Mouse (Mus musculus) induced T-regulatory cell, adult 2 months (primary cell): ENCODE data around the gene Gcdh.

ENCODE experiments used
- DNase-seq: peaks from one replicate; pipeline ENCODE4 v3.0.0-alpha.2; 2012; ENCODE audit warnings: low read depth

Gene Gcdh

DNA sequence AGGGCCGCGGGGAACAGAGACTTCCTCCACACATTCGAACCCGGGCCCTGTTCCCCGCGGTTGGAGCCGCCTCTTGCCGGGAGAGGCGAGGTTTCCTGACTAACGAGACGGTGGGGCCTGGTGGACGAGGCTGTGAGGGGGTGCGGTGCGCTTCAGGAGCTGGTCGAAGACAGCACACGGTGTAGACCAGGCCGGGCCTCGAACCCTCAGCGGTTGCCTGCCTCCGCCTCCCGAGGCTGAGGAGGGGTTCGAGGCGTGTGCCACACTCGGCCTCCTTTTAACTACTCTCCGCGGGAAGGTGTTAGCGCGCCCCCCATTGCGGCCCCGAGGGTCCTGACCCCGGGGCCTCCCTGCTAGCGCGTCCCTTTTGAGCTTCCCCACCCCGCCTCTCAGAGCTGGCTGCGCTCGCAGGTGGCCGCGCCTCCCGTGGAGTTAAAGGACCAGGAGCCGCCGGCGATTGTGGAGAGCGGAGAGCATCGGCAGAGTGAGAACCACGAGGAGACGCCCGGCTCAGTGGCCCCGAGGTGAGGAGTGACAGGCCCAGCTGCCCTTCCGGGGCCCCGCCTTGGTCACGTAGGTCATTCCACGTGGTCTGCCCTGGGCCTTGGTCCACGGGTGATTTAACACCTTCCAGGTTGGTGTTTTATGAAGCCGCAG lies 21.3 kb downstream of the Gcdh start:
- DNase-seq: peak; percentile 62

DNA sequence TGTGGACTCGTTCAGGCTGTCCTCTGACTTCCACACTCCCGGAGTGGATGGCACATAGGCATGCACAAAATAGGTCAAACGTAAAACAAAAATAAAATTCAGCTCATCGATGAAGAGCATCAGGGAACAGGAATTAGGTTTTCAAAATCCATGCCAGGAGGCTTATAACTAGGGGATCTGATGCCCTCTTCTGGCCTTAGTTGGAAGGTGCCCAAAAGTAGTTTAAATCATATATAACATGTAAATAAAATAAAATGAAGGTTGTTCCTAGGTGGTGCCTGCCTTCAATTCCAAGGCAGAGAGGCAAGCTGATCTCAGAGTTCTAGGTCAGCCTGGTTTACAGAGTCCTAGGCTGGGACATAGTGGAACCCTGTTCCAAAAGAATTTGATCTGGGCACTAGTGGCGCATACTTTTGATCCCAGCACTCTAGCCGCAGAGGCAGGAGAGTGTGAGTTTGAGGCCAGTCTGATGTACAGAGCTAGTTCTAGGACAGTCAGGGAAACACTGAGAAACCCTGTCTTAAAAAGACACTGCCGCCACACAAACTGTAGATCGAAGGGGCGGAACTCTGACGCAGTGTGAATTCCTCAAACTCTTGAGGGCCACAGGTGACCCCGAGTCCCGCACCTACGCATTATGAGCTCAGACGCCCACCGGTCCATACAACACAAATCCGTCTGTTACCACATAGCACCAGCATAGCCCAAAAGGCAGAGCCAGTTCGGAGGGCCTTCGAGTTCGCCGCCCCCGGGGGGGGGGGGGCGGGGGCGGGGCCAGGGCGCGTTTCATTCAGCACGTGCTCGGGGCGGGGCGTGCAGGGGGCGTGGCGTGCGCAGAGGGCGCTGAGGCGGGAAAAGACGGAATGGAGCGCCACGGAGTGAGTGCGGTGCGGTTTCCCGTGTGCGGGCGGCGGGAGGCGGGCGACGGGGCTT lies 22.1 kb downstream of the Gcdh start, which contains the start of gene Syce2:
Gene Syce2 (plus strand): TSS at position 736 of the 933 bp plus-strand sequence.
- DNase-seq: peak; percentile 92

DNA sequence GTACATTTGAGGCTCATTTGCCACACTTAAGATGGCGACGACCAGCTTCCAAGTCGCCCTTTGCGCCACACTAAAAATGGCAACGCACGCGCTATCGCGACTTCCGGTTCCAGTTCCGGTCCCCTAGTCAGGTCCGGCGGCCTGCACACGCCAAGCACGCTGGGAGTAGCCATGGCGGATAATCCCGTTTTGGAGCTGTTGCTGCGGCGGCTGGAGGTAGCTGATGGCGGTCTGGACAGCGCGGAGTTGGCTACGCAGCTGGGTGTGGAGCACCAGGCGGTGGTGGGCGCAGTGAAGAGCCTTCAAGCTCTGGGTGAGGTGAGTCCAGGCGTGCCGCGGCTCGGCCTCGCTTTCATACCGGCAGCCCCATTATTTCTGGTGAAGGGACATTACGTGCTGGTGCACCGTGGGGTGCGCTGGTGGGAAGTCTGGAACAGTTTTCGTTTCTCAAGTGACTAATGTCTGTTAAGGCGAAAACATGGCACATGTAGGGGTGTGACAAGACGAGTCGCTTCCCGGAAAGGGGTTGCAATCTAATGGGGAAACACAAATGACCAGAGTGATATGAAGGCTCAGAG lies 36.8 kb downstream of the Gcdh start, which contains the start of gene Farsa:
Gene Farsa (plus strand): TSS at position 126 of the 578 bp plus-strand sequence.
- peak; percentile 96 for DNase-seq

DNA sequence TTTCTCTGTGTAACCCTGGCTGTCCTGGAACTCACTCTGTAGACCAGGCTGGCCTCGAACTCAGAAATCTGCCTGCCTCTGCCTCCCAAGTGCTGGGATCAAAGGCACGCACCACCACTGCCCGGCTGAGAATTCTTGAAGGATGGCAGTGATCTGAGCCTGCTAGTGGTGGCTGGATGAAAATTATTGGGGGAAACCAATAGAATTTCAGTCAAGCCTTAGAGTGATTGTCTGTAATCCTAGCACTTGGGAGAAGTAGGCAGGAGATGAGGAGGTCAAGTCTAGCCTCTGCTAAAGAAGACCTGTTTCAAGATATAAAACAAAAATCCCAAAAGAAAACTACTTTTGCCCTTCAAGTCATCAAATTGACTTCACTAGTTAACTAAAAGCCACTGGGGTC lies 37.3 kb downstream of the Gcdh start:
- no peak for DNase-seq

DNA sequence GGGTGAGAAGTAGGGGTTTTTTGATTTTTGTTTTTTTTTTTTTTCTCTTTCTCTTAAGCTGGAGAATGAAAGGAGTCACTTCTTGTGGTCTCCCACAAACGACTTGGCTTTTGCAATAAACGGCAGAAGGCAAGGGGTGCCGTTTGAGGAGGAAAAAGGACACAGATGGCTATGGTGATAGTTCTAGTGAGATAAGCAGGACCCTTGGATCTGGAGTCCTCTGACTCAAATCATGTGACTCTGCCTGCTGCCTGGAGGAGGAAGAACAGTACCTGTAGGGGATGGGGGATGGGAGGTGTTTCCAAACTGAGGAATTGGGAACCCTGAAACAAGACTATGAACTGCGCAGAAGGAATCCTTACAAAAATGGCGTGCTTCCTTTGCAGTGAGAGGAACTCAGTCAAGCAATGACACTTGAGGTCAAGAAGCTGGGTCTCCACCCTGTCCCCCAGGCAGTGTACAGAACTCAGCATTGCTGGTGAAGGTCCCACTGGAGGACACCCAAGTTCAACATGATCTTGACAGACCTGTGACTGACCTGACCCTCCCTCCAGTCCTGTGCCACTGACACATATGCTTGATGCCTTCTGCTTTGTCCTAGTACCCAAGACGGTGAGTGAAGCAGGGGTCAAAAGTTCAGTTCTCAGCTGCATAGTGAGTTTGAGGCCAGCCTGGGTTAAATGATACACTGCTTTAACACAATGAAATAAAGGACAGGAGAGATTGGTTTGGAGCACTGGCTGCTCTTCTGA lies 45.9 kb downstream of the Gcdh start:
- no peak for DNase-seq

DNA sequence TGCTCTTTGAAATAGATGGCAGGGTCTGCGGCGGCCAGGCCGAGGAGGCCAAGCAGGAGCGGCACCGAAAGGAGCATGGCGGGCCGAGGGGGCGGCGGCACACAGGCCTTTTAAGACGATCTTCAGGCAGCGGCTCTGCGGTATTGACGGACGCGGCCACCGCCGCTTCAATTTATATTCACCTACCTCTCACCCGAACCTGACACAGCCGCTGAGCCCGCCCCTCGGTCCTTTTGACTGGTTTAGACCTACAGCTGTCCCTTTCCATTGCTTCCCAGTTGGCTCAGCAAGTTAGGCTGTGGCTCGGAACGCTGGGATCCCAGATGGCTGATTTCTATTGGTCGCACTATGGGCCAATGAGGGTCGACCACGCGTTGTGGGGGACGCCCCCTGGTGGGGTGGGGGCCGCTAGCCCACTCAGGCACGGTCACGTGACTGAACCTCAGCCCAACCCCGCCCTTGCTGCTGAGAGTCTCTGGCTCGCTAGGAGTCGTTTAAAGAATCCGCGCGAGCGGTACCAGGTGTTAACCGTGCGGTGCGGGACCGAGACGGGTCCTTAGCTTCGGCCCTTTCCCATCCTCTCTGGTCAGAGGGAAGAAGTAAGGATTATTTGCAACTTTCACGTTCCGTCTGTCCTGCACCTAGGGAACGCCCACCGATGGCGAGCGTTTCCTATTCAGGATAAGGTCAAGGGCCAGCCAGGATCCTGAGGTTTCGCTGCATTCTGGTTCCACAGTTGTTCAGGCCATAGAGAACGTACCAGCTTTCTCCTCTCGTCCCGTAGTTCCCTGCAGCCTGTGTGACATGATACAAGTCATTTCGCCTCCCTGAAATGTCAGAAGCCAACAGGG lies 46.8 kb downstream of the Gcdh start, which contains the start of gene Calr:
Gene Calr (minus strand): TSS at position 213 of the 851 bp plus-strand sequence.
- DNase-seq: peak; percentile 99

DNA sequence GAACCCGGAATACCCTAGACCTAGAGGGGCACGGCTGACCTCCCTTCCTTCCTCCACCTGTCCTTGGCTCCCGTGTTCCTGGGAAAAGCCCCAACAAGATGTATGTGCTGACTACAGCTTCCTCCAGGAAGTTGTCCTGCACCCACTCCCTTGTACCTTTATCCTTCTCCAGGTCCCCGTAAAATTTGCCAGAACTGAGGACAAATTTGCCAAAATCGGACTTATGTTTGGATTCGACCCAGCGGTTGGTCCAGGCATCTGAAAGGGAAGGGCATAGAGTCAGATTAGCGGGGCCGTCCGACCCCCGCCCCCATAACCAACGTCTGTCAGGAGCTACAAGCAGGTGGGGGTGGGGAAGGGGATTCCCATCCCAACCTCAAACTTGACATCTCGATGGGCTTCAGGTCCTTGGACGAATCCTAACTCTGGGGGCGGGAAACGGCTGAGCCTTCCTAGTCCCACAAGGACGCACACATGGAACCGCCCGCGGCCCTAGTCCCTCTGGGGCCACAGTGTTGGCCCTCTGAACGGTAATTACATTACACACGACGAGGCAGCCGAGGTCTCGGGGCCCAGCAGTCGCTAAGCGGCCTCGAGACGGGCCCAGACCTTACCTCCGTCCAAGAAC lies 47.5 kb downstream of the Gcdh start:
- peak; percentile 77 for DNase-seq

DNA sequence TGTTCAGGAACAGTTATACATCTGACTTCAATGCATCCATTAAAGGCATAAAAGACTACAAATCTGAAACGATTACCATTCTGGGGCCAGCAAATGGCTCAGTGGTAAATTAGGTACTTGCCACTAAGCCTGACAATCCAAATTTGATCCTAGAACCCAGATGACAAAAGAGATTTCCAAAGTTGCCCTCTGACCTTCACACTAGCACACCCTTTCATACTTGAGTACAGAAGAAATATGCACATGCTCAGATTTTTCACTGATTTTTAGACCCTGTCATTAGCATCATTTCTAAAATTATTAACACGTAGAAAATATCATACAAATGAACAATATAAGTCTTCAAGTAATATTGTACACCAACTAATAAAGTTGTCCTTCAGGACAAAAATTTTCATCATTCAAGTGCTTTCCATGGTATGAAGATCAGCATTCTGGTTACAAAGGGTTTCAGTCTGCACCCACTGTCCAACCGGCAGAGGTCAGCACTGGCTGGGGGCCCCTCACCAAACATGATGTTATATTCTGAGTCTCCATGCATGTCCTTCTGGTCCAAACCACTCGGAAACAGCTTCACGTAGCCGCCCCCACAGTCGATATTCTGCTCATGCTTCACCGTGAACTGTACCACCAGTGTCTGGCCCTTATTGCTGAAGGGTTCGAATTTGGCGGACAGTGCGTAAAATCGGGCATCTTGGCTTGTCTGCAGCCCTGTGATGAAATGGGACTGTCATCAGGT lies 48.2 kb downstream of the Gcdh start:
- peak; percentile 47 for DNase-seq

DNA sequence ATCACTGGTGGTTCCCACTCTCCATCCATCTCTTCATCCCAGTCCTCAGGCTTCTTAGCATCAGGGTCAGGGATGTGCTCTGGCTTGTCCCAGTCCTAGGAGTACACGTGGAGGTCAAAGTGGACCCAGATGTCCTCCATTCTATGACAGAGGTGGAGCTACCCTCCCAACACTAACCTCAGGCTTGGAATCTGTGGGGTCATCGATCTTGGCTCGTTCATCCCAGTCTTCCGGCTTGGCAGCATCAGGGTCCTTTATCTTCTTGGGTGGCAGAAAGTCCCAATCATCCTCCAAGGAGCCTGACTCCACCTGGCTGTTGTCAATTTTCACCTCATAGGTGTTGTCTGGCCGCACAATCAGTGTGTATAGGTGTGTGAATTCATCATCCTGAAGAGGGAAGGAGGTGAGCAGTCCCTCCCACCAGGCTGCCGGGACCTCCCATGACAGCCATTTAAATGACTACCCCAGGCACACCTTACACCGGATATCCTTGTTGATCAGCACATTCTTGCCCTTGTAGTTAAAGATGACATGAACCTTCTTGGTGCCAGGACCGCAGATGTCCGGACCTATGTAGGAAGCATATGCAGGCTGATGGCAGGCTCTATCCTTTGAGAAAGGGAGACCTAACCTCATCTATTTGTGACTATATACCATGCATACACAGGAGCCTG lies 49.2 kb downstream of the Gcdh start:
- DNase-seq: peak; percentile 46

DNA sequence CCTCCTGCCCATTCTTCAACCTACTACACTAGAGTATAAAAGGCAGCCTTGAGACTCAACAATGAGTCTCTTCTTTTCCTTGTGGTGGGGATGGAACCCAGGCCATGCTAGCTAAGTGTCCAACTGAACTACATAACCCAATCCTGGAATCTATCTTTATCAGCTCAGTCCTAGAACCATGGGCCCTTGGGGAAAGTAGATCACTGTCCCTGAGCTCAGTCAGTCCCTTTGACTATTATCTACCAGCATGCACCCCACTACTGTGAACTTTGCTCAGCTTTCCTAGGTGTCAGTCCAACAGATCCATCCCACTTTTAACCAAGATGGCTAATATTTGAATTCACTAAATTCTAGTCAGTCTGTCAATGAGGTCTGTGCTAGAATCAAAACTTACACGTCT lies 52.2 kb downstream of the Gcdh start:
- no peak for DNase-seq

DNA sequence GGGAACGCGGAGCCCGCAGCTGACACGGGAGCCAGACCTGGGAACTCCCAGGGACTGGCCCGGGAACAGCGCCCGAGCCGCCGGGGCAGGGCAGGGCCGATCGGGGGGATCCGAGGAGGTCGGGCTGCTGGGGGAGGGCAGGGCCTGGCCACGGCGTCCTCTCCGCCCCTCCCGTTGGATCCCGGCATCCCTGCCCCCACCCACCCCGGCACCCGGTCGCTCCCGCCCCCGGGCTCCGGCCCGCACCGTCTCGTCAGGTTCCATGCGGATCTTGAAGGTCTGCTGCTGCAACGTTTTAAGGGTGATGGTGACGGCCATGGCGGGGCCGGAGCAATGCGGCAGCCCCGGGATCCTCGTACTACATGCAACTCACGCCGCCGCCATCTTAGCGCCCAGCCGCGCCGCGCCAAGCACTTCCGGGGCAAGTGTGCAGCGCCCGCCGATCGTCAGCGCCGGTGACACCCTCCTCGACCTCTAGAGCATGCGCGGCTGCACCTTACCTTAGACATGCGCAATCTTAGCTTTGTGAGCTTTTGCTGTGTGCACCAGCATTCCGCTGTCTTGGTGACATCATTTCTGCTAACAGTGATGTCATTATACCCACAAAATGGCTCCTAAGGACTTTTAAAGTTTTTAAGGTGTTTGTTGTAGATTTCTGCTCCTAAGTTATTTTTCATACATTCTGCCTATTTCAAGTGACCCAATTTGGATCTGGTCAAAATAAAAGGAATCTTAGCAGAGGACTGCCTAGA lies 53.3 kb downstream of the Gcdh start, which contains the start of gene Rad23a:
Gene Rad23a (minus strand): TSS at position 418 of the 752 bp plus-strand sequence.
- DNase-seq: peak; percentile 98

DNA sequence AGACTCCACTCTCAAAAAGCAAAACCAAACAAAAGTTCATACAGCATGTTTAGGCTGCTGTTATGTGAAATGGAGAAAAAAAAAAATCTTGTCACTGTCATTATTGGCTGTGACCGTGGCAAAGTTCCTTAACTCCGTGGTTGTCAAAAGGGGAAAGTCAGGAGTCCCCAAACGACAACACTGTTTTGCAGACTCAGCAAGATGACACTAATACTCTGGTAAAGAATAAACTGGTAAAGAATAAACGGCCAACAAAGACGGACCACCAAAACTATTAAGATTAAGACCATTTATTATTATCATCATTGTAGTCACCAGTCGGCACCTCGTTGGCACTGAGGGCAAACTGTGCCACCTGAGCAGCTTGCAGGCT lies 53.9 kb downstream of the Gcdh start:
- no peak for DNase-seq

DNA sequence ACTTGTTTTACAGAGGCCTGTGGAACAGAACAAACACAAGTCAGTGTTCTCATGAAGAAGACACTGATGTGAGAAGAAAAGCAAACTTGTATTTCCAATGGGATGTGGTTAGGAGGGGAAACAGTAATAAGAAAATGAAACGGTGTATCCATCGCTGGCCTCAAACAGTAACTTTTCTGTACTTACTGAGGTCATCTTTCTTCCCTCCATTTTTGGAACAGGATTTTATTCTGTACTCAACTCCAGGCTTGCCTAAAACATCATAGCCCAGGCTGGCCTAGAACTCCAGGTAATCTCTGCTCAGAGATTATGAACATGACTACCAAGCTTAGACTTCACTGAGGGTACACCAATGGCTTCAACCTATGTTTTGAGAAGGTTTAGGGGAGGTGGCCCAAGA lies 54.3 kb downstream of the Gcdh start:
- no peak for DNase-seq

DNA sequence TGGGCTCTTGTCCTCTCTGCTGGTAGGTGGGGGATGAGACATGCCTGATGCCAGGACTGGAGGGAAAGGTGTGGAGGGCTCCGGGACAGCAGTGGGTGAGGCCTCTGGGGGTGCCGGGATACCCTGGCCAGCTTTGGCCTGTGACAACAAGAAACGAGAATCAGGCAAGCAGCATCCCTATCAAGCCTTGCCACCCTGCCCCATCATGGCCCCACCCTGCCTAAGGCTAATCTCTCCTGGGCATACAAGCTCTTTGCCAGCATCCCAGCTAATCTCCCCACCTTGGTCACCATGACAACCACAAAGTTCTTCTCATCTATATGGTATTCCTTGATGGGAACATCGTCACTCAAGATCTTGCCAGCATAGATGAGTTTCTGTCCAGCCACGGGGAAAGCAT lies 55.2 kb downstream of the Gcdh start:
- no peak for DNase-seq

DNA sequence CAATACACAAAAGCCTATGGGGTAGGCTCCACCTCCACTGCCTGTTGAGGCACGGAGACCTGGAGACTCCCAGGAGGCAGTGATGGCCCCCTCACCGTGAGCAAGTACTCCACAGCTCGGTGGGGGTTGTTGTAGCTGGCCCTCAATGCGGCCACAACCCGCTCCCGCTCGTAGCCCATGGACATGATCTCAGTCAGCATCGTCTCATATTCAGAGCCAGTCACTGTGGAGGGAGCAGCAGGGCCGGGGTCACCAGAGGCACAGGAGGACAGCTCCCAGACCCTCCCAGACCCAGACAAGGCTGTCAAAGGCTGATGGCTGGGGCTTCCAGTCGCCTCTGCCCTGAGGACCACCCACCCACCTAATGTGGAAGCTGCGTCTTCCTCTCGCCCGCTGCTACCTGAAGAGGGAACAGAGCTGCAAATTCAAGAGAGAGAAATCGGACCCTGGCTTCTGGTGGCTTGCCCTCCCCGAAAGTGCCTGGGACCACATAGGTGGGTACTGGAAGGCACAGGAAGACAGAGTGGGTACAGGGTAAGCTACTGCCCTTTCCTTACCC lies 55.7 kb downstream of the Gcdh start:
- DNase-seq: no peak

DNA sequence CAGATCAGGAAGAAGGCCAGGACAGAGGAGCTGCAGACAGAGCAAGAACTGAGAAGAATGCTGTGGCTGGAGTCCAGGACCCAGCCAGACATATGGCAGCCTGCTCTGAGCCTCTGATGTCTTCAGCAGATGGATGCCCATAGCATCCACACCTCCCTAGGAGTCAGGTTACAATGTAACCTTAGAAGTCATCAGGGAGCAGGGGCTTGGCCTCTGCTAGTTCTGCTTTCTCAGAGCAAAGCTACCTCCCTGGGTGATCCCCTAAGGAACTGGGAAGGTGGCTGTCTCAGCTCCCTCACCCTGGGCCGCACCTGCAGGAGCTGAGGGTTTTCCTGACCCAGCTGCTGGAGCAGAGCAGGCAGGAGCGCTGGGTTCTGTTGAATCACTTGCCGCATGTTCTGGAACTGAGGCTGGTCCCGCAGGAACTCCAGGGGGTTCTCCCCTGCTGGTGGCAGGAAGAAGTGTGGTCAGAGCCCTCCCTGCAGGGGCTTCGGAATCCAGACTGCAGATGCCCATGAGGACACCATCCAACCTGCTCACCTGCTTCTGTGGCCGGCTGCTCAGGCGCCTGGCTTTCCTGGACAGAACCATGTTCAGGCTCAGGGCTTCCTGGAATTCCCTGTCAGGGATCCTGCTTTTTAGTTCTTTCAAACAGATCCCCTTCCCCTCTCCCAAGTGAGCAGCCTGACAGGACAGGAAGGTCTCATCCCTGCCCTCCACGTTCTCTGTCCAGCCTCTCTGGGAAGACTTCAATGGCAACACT lies 56.4 kb downstream of the Gcdh start:
- DNase-seq: no peak
